Mouse (Mus musculus): ENCODE data around the gene Zfp507. TPM values are rescaled to one million over a fixed set of nuclear protein-coding genes. Genes with fewer than 3 reads are reported as not detected.

Zfp507 gene
- polyA plus RNA-seq, 1 experiment from 2014 or later: 14.7 TPM

- Histone ChIP-seq H3K36me3 (ENCODE audit: control insufficient read depth, insufficient read depth, low read length) (peaks cover 23% of the 10 kb centered on the region), H3K4me2 (ENCODE audit: low read length) (no peak overlapping the region), H3K27me3 (ENCODE audit: control insufficient read depth, insufficient read depth, low read length) (no peaks in the 10 kb centered on the region), H3K4me3 (replicated peaks; ENCODE audit: low read depth, low read length) (no peak overlapping the region), H3K9ac (replicated peaks; ENCODE audit: low read length) (no peak overlapping the region), H3K4me1 (ENCODE audit: control insufficient read depth, insufficient read depth, low read length) (no peaks in the 10 kb centered on the region), H3K9me3 (ENCODE audit: control insufficient read depth, low read length) (no peaks in the 10 kb centered on the region), H3K27ac (replicated peaks; ENCODE audit: low read depth, low read length) (no peak overlapping the region)
- ATAC-seq (ENCODE audit: low FRiP score, low TSS enrichment) (no peak), DNase-seq (no peak)
Measured at GRCm38 (mm10) chr7:35738871-35739270, 63.9 kb downstream of the Zfp507 start.

GRCm38 (mm10) chr7:35733313-35734050, 69.3 kb downstream of the Zfp507 start:
- ATAC-seq (ENCODE audit: low FRiP score, low TSS enrichment) (no peak), DNase-seq (peak; percentile 11)
- no peak overlapping the region for H3K4me3 ChIP-seq (replicated peaks; ENCODE audit: low read depth, low read length)
- no peak overlapping the region for H3K4me2 ChIP-seq (ENCODE audit: low read length)
- H3K4me1 ChIP-seq (ENCODE audit: control insufficient read depth, insufficient read depth, low read length): no peaks in the 10 kb centered on the region
- no peak overlapping the region for H3K9ac ChIP-seq (replicated peaks; ENCODE audit: low read length)
- H3K9me3 ChIP-seq (ENCODE audit: control insufficient read depth, low read length): no peaks in the 10 kb centered on the region
- H3K27ac ChIP-seq (replicated peaks; ENCODE audit: low read depth, low read length): no peak overlapping the region
- 73% methylated on average over 14 of the region's 14 CpGs for WGBS
- no peaks in the 10 kb centered on the region for H3K27me3 ChIP-seq (ENCODE audit: control insufficient read depth, insufficient read depth, low read length)
- peaks cover 18% of the 10 kb centered on the region for H3K36me3 ChIP-seq (ENCODE audit: control insufficient read depth, insufficient read depth, low read length)

- Histone ChIP-seq H3K36me3 (ENCODE audit: control insufficient read depth, insufficient read depth, low read length) (peaks cover 18% of the 10 kb centered on the region), H3K27me3 (ENCODE audit: control insufficient read depth, insufficient read depth, low read length) (no peaks in the 10 kb centered on the region), H3K4me3 (replicated peaks; ENCODE audit: low read depth, low read length) (no peak overlapping the region), H3K9me3 (ENCODE audit: control insufficient read depth, low read length) (no peaks in the 10 kb centered on the region), H3K4me2 (ENCODE audit: low read length) (no peak overlapping the region), H3K27ac (replicated peaks; ENCODE audit: low read depth, low read length) (no peak overlapping the region), H3K4me1 (ENCODE audit: control insufficient read depth, insufficient read depth, low read length) (no peaks in the 10 kb centered on the region), H3K9ac (replicated peaks; ENCODE audit: low read length) (no peak overlapping the region)
- DNase-seq (peak; percentile 20), ATAC-seq (ENCODE audit: low FRiP score, low TSS enrichment) (no peak)
- 79% methylated on average over 10 of the region's 10 CpGs for WGBS
Measured at GRCm38 (mm10) chr7:35732585-35733059, 70.2 kb downstream of the Zfp507 start.

GRCm38 (mm10) chr7:35729621-35730031, 73.2 kb downstream of the Zfp507 start:
- Histone ChIP-seq H3K27me3 (ENCODE audit: control insufficient read depth, insufficient read depth, low read length) (no peaks in the 10 kb centered on the region), H3K4me3 (replicated peaks; ENCODE audit: low read depth, low read length) (no peak overlapping the region), H3K9me3 (ENCODE audit: control insufficient read depth, low read length) (no peaks in the 10 kb centered on the region), H3K27ac (replicated peaks; ENCODE audit: low read depth, low read length) (no peak overlapping the region), H3K4me2 (ENCODE audit: low read length) (no peak overlapping the region), H3K4me1 (ENCODE audit: control insufficient read depth, insufficient read depth, low read length) (no peaks in the 10 kb centered on the region), H3K9ac (replicated peaks; ENCODE audit: low read length) (no peak overlapping the region), H3K36me3 (ENCODE audit: control insufficient read depth, insufficient read depth, low read length) (peaks cover 23% of the 10 kb centered on the region)
- no peak for DNase-seq
- ATAC-seq (ENCODE audit: low FRiP score, low TSS enrichment): no peak
- WGBS: 91% methylated on average over 9 of the region's 9 CpGs

GRCm38 (mm10) chr7:35728376-35728775, 74.4 kb downstream of the Zfp507 start:
- no peak for ATAC-seq (ENCODE audit: low FRiP score, low TSS enrichment)
- Histone ChIP-seq H3K36me3 (ENCODE audit: control insufficient read depth, insufficient read depth, low read length) (peaks cover 30% of the 10 kb centered on the region), H3K4me1 (ENCODE audit: control insufficient read depth, insufficient read depth, low read length) (no peaks in the 10 kb centered on the region), H3K4me2 (ENCODE audit: low read length) (no peak overlapping the region), H3K9me3 (ENCODE audit: control insufficient read depth, low read length) (no peaks in the 10 kb centered on the region), H3K9ac (replicated peaks; ENCODE audit: low read length) (no peak overlapping the region), H3K27me3 (ENCODE audit: control insufficient read depth, insufficient read depth, low read length) (no peaks in the 10 kb centered on the region), H3K27ac (replicated peaks; ENCODE audit: low read depth, low read length) (no peak overlapping the region), H3K4me3 (replicated peaks; ENCODE audit: low read depth, low read length) (no peak overlapping the region)
- 97% methylated on average over 12 of the region's 12 CpGs for WGBS
- DNase-seq: no peak

GRCm38 (mm10) chr7:35723035-35723434, 79.8 kb downstream of the Zfp507 start:
- Histone ChIP-seq H3K36me3 (ENCODE audit: control insufficient read depth, insufficient read depth, low read length) (peaks cover 44% of the 10 kb centered on the region), H3K9ac (replicated peaks; ENCODE audit: low read length) (no peak overlapping the region), H3K4me1 (ENCODE audit: control insufficient read depth, insufficient read depth, low read length) (no peaks in the 10 kb centered on the region), H3K9me3 (ENCODE audit: control insufficient read depth, low read length) (no peaks in the 10 kb centered on the region), H3K27ac (replicated peaks; ENCODE audit: low read depth, low read length) (no peak overlapping the region), H3K27me3 (ENCODE audit: control insufficient read depth, insufficient read depth, low read length) (no peaks in the 10 kb centered on the region), H3K4me2 (ENCODE audit: low read length) (no peak overlapping the region), H3K4me3 (replicated peaks; ENCODE audit: low read depth, low read length) (no peak overlapping the region)
- no peak for ATAC-seq (ENCODE audit: low FRiP score, low TSS enrichment)
- no peak for DNase-seq
- 95% methylated on average over 2 of the region's 2 CpGs for WGBS

Other genes starting within 250 kb of the Zfp507 start
- 86.2 and 87.1 TPM in 2 replicates for gene Nudt19, start 246.7 kb downstream of the Zfp507 start, polyA plus RNA-seq (2014; fragmentation: Nextera tagmentation; extraction: Ambion mirVana)
- 0.07 TPM in 1 of 2 replicates, not detected in the other for gene Rgs9bp, start 217.4 kb downstream of the Zfp507 start, polyA plus RNA-seq (2014; fragmentation: Nextera tagmentation; extraction: Ambion mirVana)
- gene Ankrd27, start 216.8 kb downstream of the Zfp507 start, polyA plus RNA-seq (2014; fragmentation: Nextera tagmentation; extraction: Ambion mirVana): 15.6 and 17.9 TPM in 2 replicates
- gene Pdcd5, start 155.5 kb downstream of the Zfp507 start, polyA plus RNA-seq (2014; fragmentation: Nextera tagmentation; extraction: Ambion mirVana): 238 and 295 TPM in 2 replicates
- 44.1 and 52.7 TPM in 2 replicates for gene Dpy19l3, start 48.5 kb downstream of the Zfp507 start, polyA plus RNA-seq (2014; fragmentation: Nextera tagmentation; extraction: Ambion mirVana)